ENCODE assay signal across 8 mouse cellular contexts in the genomic region with DNA sequence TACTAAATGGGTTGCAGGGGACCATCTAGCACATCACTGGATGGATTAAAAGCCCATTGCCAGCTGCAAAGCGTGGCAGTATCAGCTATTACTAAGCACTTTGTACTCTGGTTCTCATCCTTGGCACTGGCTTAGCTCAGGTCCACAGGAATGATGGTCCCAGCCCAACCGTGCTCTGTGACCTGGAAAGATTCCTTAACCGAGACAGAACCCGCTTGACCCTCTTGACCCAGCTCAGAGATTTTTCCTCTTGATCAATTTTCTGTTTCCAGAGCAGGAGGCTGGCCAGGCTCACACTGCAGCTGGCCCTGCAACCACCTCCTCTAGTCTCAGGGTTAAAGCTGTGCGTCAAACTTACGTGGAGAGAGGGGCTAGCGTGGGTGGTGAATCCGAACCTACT. TPM values are rescaled to one million over a fixed set of nuclear protein-coding genes. Genes with fewer than 3 reads are reported as not detected.
DNase-seq lines count a peak whose midpoint lies in the region; ATAC-seq and TF ChIP-seq lines count a peak whose summit lies in the region.

No protein-coding gene starts in this region.

- H3K9ac ChIP-seq in neural tube, embryonic 11.5 days (ENCODE audit: low read length) = no peak overlapping the region
- peak overlapping the region; percentile 53; the same call in 1 of the 2 replicates for H3K9ac ChIP-seq in limb, embryonic 11.5 days (ENCODE audit: low read length)
- H3K9ac ChIP-seq in stomach, embryonic 16.5 days (ENCODE audit: low read length) = peak overlapping the region; percentile 66

- TF ChIP-seq POLR2A in cerebellum, adult 2 months (IDR thresholded peaks at IDR 0.05; ENCODE audit: borderline replicate concordance, insufficient read depth, low read length) = no peak

- no peaks in the 10 kb centered on the region; the same call in 1 of the 2 replicates for H3K4me1 ChIP-seq in cerebellum, adult 2 months (ENCODE audit: control insufficient read depth, insufficient read depth, low read length)
- no peaks in the 10 kb centered on the region; the same call in 1 of the 2 replicates for H3K4me1 ChIP-seq in neural tube, embryonic 11.5 days (ENCODE audit: control insufficient read depth, insufficient read depth, low read length)
- peaks cover 4% of the 10 kb centered on the region for H3K4me1 ChIP-seq in limb, embryonic 11.5 days (ENCODE audit: control insufficient read depth, insufficient read depth, low read length)
- peaks cover 13% of the 10 kb centered on the region for H3K4me1 ChIP-seq in stomach, embryonic 16.5 days (ENCODE audit: control insufficient read depth, insufficient read depth, low read length)

- no peaks in the 10 kb centered on the region; the same call in 1 of the 2 replicates for H3K27me3 ChIP-seq in cerebellum, adult 2 months (ENCODE audit: control insufficient read depth, insufficient read depth, low read length)
- H3K27me3 ChIP-seq in neural tube, embryonic 11.5 days (ENCODE audit: control insufficient read depth, insufficient read depth, low read length) = no peaks in the 10 kb centered on the region
- H3K27me3 ChIP-seq in limb, embryonic 11.5 days (ENCODE audit: control insufficient read depth, insufficient read depth, low read length) = no peaks in the 10 kb centered on the region
- H3K27me3 ChIP-seq in stomach, embryonic 16.5 days (ENCODE audit: control insufficient read depth, insufficient read depth, low read length) = no peaks in the 10 kb centered on the region

- H3K27ac ChIP-seq in cerebellum, adult 2 months (ENCODE audit: insufficient read depth, low read length) = peak overlapping the region; percentile 53; the same call in 1 of the 2 replicates
- H3K27ac ChIP-seq in neural tube, embryonic 11.5 days (ENCODE audit: low read depth, low read length) = no peak overlapping the region
- H3K27ac ChIP-seq in limb, embryonic 11.5 days (replicated peaks; ENCODE audit: low read depth, low read length) = no peak overlapping the region
- H3K27ac ChIP-seq in stomach, embryonic 16.5 days (ENCODE audit: low read length) = no peak overlapping the region

- peak overlapping the region; percentile 42 for H3K4me3 ChIP-seq in cerebellum, adult 2 months (replicated peaks; ENCODE audit: insufficient read depth, low read depth, low read length)
- H3K4me3 ChIP-seq in neural tube, embryonic 11.5 days (ENCODE audit: low read depth, low read length) = no peak overlapping the region; the same call in 1 of the 2 replicates
- peak overlapping the region; percentile 32; the same call in 1 of the 2 replicates for H3K4me3 ChIP-seq in limb, embryonic 11.5 days (ENCODE audit: low read depth, low read length)
- H3K4me3 ChIP-seq in stomach, embryonic 16.5 days (replicated peaks; ENCODE audit: low read length) = peak overlapping the region; percentile 49

- ATAC-seq in neural tube, embryonic 11.5 days (ENCODE audit: insufficient read depth, low FRiP score, low TSS enrichment) = no peak
- ATAC-seq in limb, embryonic 11.5 days (ENCODE audit: insufficient number of reproducible peaks, low FRiP score, low TSS enrichment, low read depth) = no peak
- no peak for ATAC-seq in stomach, embryonic 16.5 days (ENCODE audit: insufficient read depth, low FRiP score)

- 78% methylated on average over 8 of the region's 8 CpGs for WGBS in cerebellum, adult 2 months
- 54% methylated on average over 8 of the region's 8 CpGs for WGBS in neural tube, embryonic 11.5 days
- WGBS in limb, embryonic 11.5 days = 60% methylated on average over 8 of the region's 8 CpGs
- 41% methylated on average over 8 of the region's 8 CpGs for WGBS in stomach, embryonic 16.5 days

- H3K9me3 ChIP-seq in neural tube, embryonic 11.5 days (ENCODE audit: control insufficient read depth, low read length) = no peaks in the 10 kb centered on the region
- no peaks in the 10 kb centered on the region for H3K9me3 ChIP-seq in limb, embryonic 11.5 days (ENCODE audit: control insufficient read depth, low read length)
- no peaks in the 10 kb centered on the region for H3K9me3 ChIP-seq in stomach, embryonic 16.5 days (replicated peaks; ENCODE audit: control insufficient read depth, low read length)

- H3K36me3 ChIP-seq in neural tube, embryonic 11.5 days (ENCODE audit: control insufficient read depth, insufficient read depth, low read length) = no peaks in the 10 kb centered on the region
- no peaks in the 10 kb centered on the region for H3K36me3 ChIP-seq in limb, embryonic 11.5 days (ENCODE audit: control insufficient read depth, insufficient read depth, low read length)
- H3K36me3 ChIP-seq in stomach, embryonic 16.5 days (ENCODE audit: control insufficient read depth, insufficient read depth, low read length) = no peaks in the 10 kb centered on the region

- no peak for TF ChIP-seq CTCF in cerebellum, adult 2 months (IDR thresholded peaks at IDR 0.05; ENCODE audit: borderline replicate concordance, insufficient read depth, low read depth, low read length)

- no peak for DNase-seq in cerebellum, adult 2 months
- DNase-seq in cerebellum, adult 11 months = no peak
- no peak for DNase-seq in neural tube, embryonic 11.5 days (ENCODE audit: low spot score)
- no peak for DNase-seq in neural tube, embryonic 10.5 days (ENCODE audit: extremely low spot score, low spot score)
- no peak for DNase-seq in limb, embryonic 11.5 days (ENCODE audit: low spot score)
- DNase-seq in yolk sac, embryonic 10.5 days (ENCODE audit: low spot score) = no peak
- no peak for DNase-seq in layer of hippocampus, adult 8-10 months (ENCODE audit: low spot score in 2 of 2)

- H3K4me2 ChIP-seq in neural tube, embryonic 11.5 days (ENCODE audit: low read depth) = peak overlapping the region; percentile 46
- H3K4me2 ChIP-seq in limb, embryonic 11.5 days (ENCODE audit: low read depth, severe bottlenecking) = peak overlapping the region; percentile 49
- peak overlapping the region; percentile 55 for H3K4me2 ChIP-seq in stomach, embryonic 16.5 days (ENCODE audit: low read depth, low read length)

RNA-seq across cellular contexts. Expression of gene Camk1g, which starts 1.0 kb away (rescaled TPM):
- 23.4 and 26.4 TPM in 2 replicates for polyA plus RNA-seq in cerebellum, adult 2 months (2012; rRNA removed)
- 12.4 and 13.3 TPM in 2 replicates for polyA plus RNA-seq in neural tube, embryonic 11.5 days (2014; fragmentation: Nextera tagmentation; extraction: Ambion mirVana)
- polyA plus RNA-seq in limb, embryonic 11.5 days (2014; fragmentation: Nextera tagmentation; extraction: Ambion mirVana) = 12.2 and 17.1 TPM in 2 replicates
- 7.9 and 8.4 TPM in 2 replicates for polyA plus RNA-seq in stomach, embryonic 16.5 days (2015; fragmentation: Nextera tagmentation; extraction: Ambion mirVana)
- total RNA-seq in layer of hippocampus, adult 8-10 months (2022) = 10 to 100 TPM; 22.5 to 31.6 (median 27.1) TPM
